Mouse (Mus musculus) heart, postnatal 0 days (tissue): ENCODE data around the gene Spsb1. TPM values are rescaled to one million over a fixed set of nuclear protein-coding genes. Genes with fewer than 3 reads are reported as not detected.

Source experiments
- ATAC-seq: fragments of 200-750 bp; cut with Nextera tagmentation; 2 replicates; pipeline ENCODE4 v1.8.0; 2017; ENCODE audit warnings: low read depth, moderate number of reproducible peaks, moderate library complexity; ENCODE audit not compliant: insufficient read depth
- DNase-seq: peaks from one replicate; pipeline ENCODE4 v3.0.0-alpha.2; 2016; ENCODE audit warnings: low spot score
- H3K27ac ChIP-seq: fragments of 300-500 bp; sonication (generic); 2 replicates; pipeline ENCODE4 v1.5.1; 2014; ENCODE audit warnings: low read depth, mild to moderate bottlenecking
- H3K27me3 ChIP-seq: fragments of 300-500 bp; sonication (generic); 2 replicates; pipeline ENCODE4 v1.6.1; 2014; ENCODE audit warnings: low read length, mixed read lengths; ENCODE audit not compliant: control insufficient read depth, insufficient read depth
- H3K36me3 ChIP-seq: fragments of 300-500 bp; sonication (generic); replicated peaks from 2 replicates; pipeline ENCODE4 v1.6.1; 2014; ENCODE audit warnings: low read length, mixed read lengths; ENCODE audit not compliant: control insufficient read depth, insufficient read depth
- H3K4me1 ChIP-seq: fragments of 300-500 bp; sonication (generic); 2 replicates; pipeline ENCODE4 v1.6.1; 2014; ENCODE audit warnings: antibody characterized with exemption; ENCODE audit not compliant: control insufficient read depth, insufficient read depth
- H3K4me2 ChIP-seq: fragments of 300-500 bp; sonication (generic); 2 replicates; pipeline ENCODE4 v1.6.1; 2014; ENCODE audit warnings: low read depth, mild to moderate bottlenecking, low read length, moderate library complexity
- H3K4me3 ChIP-seq: fragments of 300-500 bp; sonication (generic); 2 replicates; pipeline ENCODE4 v1.5.1; 2014; ENCODE audit warnings: low read depth, low read length
- H3K9ac ChIP-seq: fragments of 300-500 bp; sonication (generic); replicated peaks from 2 replicates; pipeline ENCODE4 v1.6.1; 2014; ENCODE audit warnings: low read depth, low read length, mixed read lengths
- H3K9me3 ChIP-seq: fragments of 300-500 bp; sonication (generic); replicated peaks from 2 replicates; pipeline ENCODE4 v1.6.1; 2016; ENCODE audit warnings: low read length; ENCODE audit not compliant: control insufficient read depth
- CTCF ChIP-seq: IDR thresholded peaks from 2 replicates; pipeline ENCODE4 v1.5.1; 2016; ENCODE audit warnings: antibody characterized with exemption, control low read depth, low read depth
- EP300 ChIP-seq: IDR thresholded peaks from 2 replicates; pipeline ENCODE4 v1.6.1; 2016; ENCODE audit warnings: antibody characterized with exemption, low read depth
- WGBS: fragments of 180-500 bp; shearing (Covaris S2); extraction: QIAGEN DNeasy Blood & Tissue Kit; methylation state at CpG from one replicate; pipeline ENCODE4 v1.1.7; 2014; 5-methylcytosine and 5-hydroxymethylcytosine counted together
- polyA plus RNA-seq: library from polyadenylated mRNA; unstranded; fragments of >200 nt; fragmentation: Nextera tagmentation; extraction: Ambion mirVana; gene quantifications from 2 replicates; pipeline ENCODE4 v1.2.1, GENCODE M21; 2015
- total RNA-seq: library from RNA; depleted of rRNA; stranded (reverse); fragments of >200 nt; gene quantifications from 2 replicates; pipeline ENCODE4 v1.2.3, GENCODE M21; 2014; ENCODE audit warnings: low replicate concordance; rRNA removed

Gene Spsb1
- total and polyA plus RNA-seq, 2 experiments from 2014 or later = 13.2 to 15.2 TPM

DNA sequence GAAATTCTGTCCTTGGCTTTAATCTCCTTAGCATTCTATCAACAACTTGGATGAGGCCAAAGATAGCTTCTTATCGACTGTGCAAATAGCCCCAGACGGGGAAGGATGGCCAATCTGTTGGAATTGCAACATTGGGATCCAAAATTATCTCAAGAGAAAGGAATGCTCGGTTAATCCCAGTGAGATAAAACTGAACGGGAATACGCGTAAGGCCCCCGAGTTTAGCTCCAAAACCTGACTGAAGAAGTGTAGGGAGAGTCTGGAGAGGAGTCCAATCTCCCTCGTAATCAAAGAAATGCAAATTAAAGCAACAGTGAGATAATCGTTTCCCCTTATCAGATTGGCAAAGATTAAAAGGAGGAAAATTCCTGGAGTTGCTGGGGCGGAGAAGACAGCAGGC is 104.2 kb downstream of the Spsb1 start:
- H3K4me3 ChIP-seq = no peak overlapping the region
- no peaks in the 10 kb centered on the region for H3K36me3 ChIP-seq
- 0 out of 2 replicates have a peak, but pooled peaks cover 3% of the 10 kb centered on the region for H3K4me1 ChIP-seq
- no peak for TF ChIP-seq EP300
- TF ChIP-seq CTCF = no peak
- ATAC-seq (no peak), DNase-seq (no peak)
- no peak overlapping the region for H3K9ac ChIP-seq
- 27% methylated on average over 10 of the region's 10 CpGs for WGBS
- H3K27me3 ChIP-seq = no peaks in the 10 kb centered on the region
- H3K9me3 ChIP-seq = no peaks in the 10 kb centered on the region
- H3K4me2 ChIP-seq = no peak overlapping the region
- H3K27ac ChIP-seq = no peak overlapping the region

- DNase-seq (no peak), ATAC-seq (no peak)
- H3K4me3 ChIP-seq = no peak overlapping the region
- H3K9ac ChIP-seq = no peak overlapping the region
- WGBS = 82% methylated on average over 7 of the region's 7 CpGs
- H3K4me1 ChIP-seq = 0 out of 2 replicates have a peak, but pooled peaks cover 3% of the 10 kb centered on the region
- TF ChIP-seq EP300 (no peak), CTCF (no peak)
- no peaks in the 10 kb centered on the region for H3K9me3 ChIP-seq
- H3K27ac ChIP-seq = no peak overlapping the region
- H3K27me3 ChIP-seq = no peaks in the 10 kb centered on the region
- no peaks in the 10 kb centered on the region for H3K36me3 ChIP-seq
- H3K4me2 ChIP-seq = no peak overlapping the region
Observed at GRCm38 (mm10) chr4:149850045-149850444, 104.8 kb downstream of the Spsb1 start.

DNA sequence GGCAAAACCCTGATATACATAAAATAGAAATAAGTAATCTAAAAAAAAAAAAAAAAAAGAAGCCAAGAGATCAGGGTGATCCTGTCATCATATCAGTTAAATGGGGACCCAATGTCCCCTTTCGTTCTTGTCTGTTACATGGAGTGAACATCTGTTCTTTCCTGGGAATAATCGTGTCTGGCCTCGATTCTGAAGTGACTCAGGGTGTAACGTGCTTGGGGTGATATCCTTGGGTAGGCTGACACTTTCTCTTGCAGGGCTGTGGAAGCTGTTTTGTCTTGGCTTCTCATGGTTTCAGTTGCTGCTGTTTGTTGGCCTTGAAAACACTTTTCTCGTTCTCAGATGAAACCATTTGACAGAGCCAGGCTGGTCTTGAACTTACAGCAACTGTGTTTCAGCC is 105.8 kb downstream of the Spsb1 start:
- 0 out of 2 replicates have a peak, but pooled peaks cover under 1% of the 10 kb centered on the region for H3K4me1 ChIP-seq
- no peak overlapping the region for H3K27ac ChIP-seq
- WGBS = 83% methylated on average over 5 of the region's 5 CpGs
- H3K36me3 ChIP-seq = no peaks in the 10 kb centered on the region
- H3K9me3 ChIP-seq = no peaks in the 10 kb centered on the region
- no peak overlapping the region for H3K4me2 ChIP-seq
- no peaks in the 10 kb centered on the region for H3K27me3 ChIP-seq
- DNase-seq (no peak), ATAC-seq (no peak)
- TF ChIP-seq EP300 (no peak), CTCF (no peak)
- no peak overlapping the region for H3K9ac ChIP-seq
- H3K4me3 ChIP-seq = no peak overlapping the region

DNA sequence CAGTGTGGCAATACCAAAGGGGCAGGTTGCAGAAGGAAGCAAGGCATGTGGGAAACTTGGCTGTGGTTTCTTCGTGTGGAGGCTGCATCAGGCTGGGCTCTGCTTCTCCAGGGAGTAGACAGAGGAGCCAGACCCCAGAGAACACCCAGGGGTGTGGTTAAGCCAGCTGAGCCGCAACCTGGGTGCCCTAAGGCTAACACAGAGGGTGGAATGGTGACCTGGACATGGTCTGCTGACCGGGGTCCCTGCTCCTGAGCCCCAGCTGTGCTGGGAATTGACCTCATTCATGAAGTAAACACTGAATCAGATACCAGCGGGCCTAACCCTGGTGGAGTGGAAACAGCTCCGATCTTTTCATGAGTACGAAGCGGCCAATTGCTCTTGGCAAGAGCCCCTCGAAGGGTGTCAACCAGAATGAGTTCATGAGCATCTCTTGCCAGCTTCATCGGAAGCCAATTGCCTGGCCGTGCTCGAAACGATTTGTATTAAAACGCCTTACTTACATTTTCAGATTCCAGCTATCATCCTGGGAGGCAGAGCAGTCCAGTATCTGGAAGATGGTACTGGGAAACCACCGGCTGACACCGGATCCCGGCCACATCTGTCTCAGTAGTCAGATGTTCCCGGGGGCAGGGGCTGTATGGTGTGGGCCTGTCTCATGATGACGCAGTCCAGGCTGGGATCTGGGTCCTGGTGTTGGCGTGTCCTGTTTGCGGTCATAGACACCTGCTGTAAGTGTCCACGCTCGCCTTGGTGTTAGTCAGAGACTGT is 107.8 kb downstream of the Spsb1 start:
- H3K27ac ChIP-seq = no peak overlapping the region
- H3K9ac ChIP-seq = no peak overlapping the region
- H3K4me3 ChIP-seq = no peak overlapping the region
- H3K4me2 ChIP-seq = no peak overlapping the region
- DNase-seq = no peak
- 73% methylated on average over 22 of the region's 22 CpGs for WGBS
- no peaks in the 10 kb centered on the region for H3K4me1 ChIP-seq
- peak; percentile 39; the same call in 1 of the 2 replicates for ATAC-seq
- TF ChIP-seq EP300 = no peak
- TF ChIP-seq CTCF = no peak
- H3K27me3 ChIP-seq = no peaks in the 10 kb centered on the region
- no peaks in the 10 kb centered on the region for H3K36me3 ChIP-seq
- no peaks in the 10 kb centered on the region for H3K9me3 ChIP-seq

Other genes starting within 250 kb of the Spsb1 start
- 64.7 and 80.0 TPM in 2 replicates for gene Tmem201, start 217.0 kb downstream of the Spsb1 start, total RNA-seq
- 38.8 and 43.0 TPM in 2 replicates for gene Tmem201, start 217.0 kb downstream of the Spsb1 start, polyA plus RNA-seq
- 3.0 and 9.8 TPM in 2 replicates for gene Slc25a33, start 180.8 kb downstream of the Spsb1 start, total RNA-seq
- gene Slc25a33, start 180.8 kb downstream of the Spsb1 start, polyA plus RNA-seq = 13.3 and 15.1 TPM in 2 replicates
- 25.7 and 35.2 TPM in 2 replicates for gene H6pd, start 54.0 kb upstream of the Spsb1 start, total RNA-seq
- 7.1 and 7.3 TPM in 2 replicates for gene H6pd, start 54.0 kb upstream of the Spsb1 start, polyA plus RNA-seq
- gene Gpr157, start 132.3 kb upstream of the Spsb1 start, total RNA-seq = 15.0 and 23.3 TPM in 2 replicates
- gene Gpr157, start 132.3 kb upstream of the Spsb1 start, polyA plus RNA-seq = 4.3 and 4.5 TPM in 2 replicates
- 0.58 TPM in 1 of 2 replicates, not detected in the other for gene Slc2a5, start 164.2 kb upstream of the Spsb1 start, total RNA-seq
- gene Slc2a5, start 164.2 kb upstream of the Spsb1 start, polyA plus RNA-seq = 0.42 and 0.59 TPM in 2 replicates
- not detected in 2 replicates for gene Slc2a7, start 193.9 kb upstream of the Spsb1 start, total RNA-seq
- not detected in 2 replicates for gene Slc2a7, start 193.9 kb upstream of the Spsb1 start, polyA plus RNA-seq
- not detected in 2 replicates for gene Car6, start 246.3 kb upstream of the Spsb1 start, total RNA-seq
- not detected in 2 replicates for gene Car6, start 246.3 kb upstream of the Spsb1 start, polyA plus RNA-seq